Mouse (Mus musculus) forebrain, embryonic 15.5 days (tissue): ENCODE data around the gene Cdyl. TPM values are rescaled to one million over a fixed set of nuclear protein-coding genes. Genes with fewer than 3 reads are reported as not detected.

Experiments
- ATAC-seq: fragments of 200-750 bp; cut with Nextera tagmentation; replicated peaks from 2 replicates; pipeline ENCODE4 v1.8.0; 2017; ENCODE audit warnings: mild to moderate bottlenecking, moderate TSS enrichment, moderate library complexity
- H3K27ac ChIP-seq: fragments of 300-500 bp; sonication (generic); replicated peaks from 2 replicates; pipeline ENCODE4 v1.5.1; 2015; ENCODE audit warnings: mild to moderate bottlenecking, inconsistent platforms
- H3K27me3 ChIP-seq: fragments of 300-500 bp; sonication (generic); 2 replicates; pipeline ENCODE4 v1.6.1; 2015; ENCODE audit warnings: inconsistent platforms
- H3K36me3 ChIP-seq: fragments of 300-500 bp; sonication (generic); 2 replicates; pipeline ENCODE4 v1.6.1; 2015; ENCODE audit warnings: mild to moderate bottlenecking, inconsistent platforms
- H3K4me1 ChIP-seq: fragments of 300-500 bp; sonication (generic); 2 replicates; pipeline ENCODE4 v1.6.1; 2015; ENCODE audit warnings: inconsistent platforms
- H3K4me2 ChIP-seq: fragments of 300-500 bp; sonication (generic); replicated peaks from 2 replicates; pipeline ENCODE4 v1.6.1; 2015; ENCODE audit warnings: mild to moderate bottlenecking, inconsistent platforms
- H3K4me3 ChIP-seq: fragments of 300-500 bp; sonication (generic); 2 replicates; pipeline ENCODE4 v1.5.1; 2015; ENCODE audit warnings: mild to moderate bottlenecking, inconsistent platforms
- H3K9ac ChIP-seq: fragments of 300-500 bp; sonication (generic); replicated peaks from 2 replicates; pipeline ENCODE4 v1.6.1; 2015; ENCODE audit warnings: mild to moderate bottlenecking, inconsistent platforms
- H3K9me3 ChIP-seq: fragments of 300-500 bp; sonication (generic); 2 replicates; pipeline ENCODE4 v1.6.1; 2016; ENCODE audit warnings: inconsistent platforms
- WGBS: fragments of 180-500 bp; shearing (Covaris S2); methylation state at CpG from one replicate; pipeline ENCODE4 v1.1.7; 2015; ENCODE audit warnings: mixed read lengths; 5-methylcytosine and 5-hydroxymethylcytosine counted together
- polyA plus RNA-seq: library from polyadenylated mRNA; unstranded; fragments of >200 nt; fragmentation: Nextera tagmentation; extraction: Ambion mirVana; gene quantifications from 2 replicates; pipeline ENCODE4 v1.2.1, GENCODE M21; 2015

The Cdyl gene
- 4.1 and 5.2 TPM in 2 replicates for polyA plus RNA-seq

GRCm38 (mm10) chr13:35659406-35659985, at the start of gene Cdyl:
TSS of gene Cdyl (plus strand) at chr13:35659833.
- no peak within 1 kb of the TSS for H3K4me3 ChIP-seq
- no peaks in the 10 kb centered on the region for H3K36me3 ChIP-seq
- ATAC-seq = no peak
- no peak within 1 kb of the TSS for H3K4me2 ChIP-seq
- H3K9me3 ChIP-seq = no peaks in the 10 kb centered on the region
- H3K27me3 ChIP-seq = no peaks in the 10 kb centered on the region
- no peak within 1 kb of the TSS for H3K9ac ChIP-seq
- no peak within 1 kb of the TSS for H3K27ac ChIP-seq
- 75% methylated on average over 4 of the region's 4 CpGs for WGBS
- H3K4me1 ChIP-seq = no peaks in the 10 kb centered on the region

- Histone ChIP-seq H3K9ac (no peak overlapping the region), H3K36me3 (no peaks in the 10 kb centered on the region), H3K9me3 (no peaks in the 10 kb centered on the region), H3K27me3 (no peaks in the 10 kb centered on the region), H3K4me1 (no peaks in the 10 kb centered on the region), H3K4me2 (no peak overlapping the region), H3K27ac (no peak overlapping the region), H3K4me3 (no peak overlapping the region)
- ATAC-seq = no peak
Measured at GRCm38 (mm10) chr13:35610718-35611117, 48.9 kb upstream of the Cdyl start.

- no peaks in the 10 kb centered on the region for H3K36me3 ChIP-seq
- 93% methylated on average over 1 of the region's 1 CpGs for WGBS
- no peak overlapping the region for H3K4me2 ChIP-seq
- H3K27me3 ChIP-seq = no peaks in the 10 kb centered on the region
- H3K9me3 ChIP-seq = no peaks in the 10 kb centered on the region
- no peak overlapping the region for H3K9ac ChIP-seq
- H3K4me3 ChIP-seq = no peak overlapping the region
- no peaks in the 10 kb centered on the region for H3K4me1 ChIP-seq
- H3K27ac ChIP-seq = no peak overlapping the region
- no peak for ATAC-seq
Measured at GRCm38 (mm10) chr13:35612506-35612905, 47.1 kb upstream of the Cdyl start.

- Histone ChIP-seq H3K4me1 (no peaks in the 10 kb centered on the region), H3K27ac (no peak overlapping the region), H3K9ac (no peak overlapping the region), H3K9me3 (no peaks in the 10 kb centered on the region), H3K4me3 (no peak overlapping the region), H3K4me2 (no peak overlapping the region), H3K27me3 (no peaks in the 10 kb centered on the region), H3K36me3 (no peaks in the 10 kb centered on the region)
- ATAC-seq = no peak
- WGBS = 75% methylated on average over 4 of the region's 4 CpGs
Measured at GRCm38 (mm10) chr13:35614832-35615479, 44.7 kb upstream of the Cdyl start.

GRCm38 (mm10) chr13:35616524-35617099, 43.0 kb upstream of the Cdyl start:
- H3K9ac ChIP-seq = no peak overlapping the region
- no peaks in the 10 kb centered on the region for H3K4me1 ChIP-seq
- H3K36me3 ChIP-seq = no peaks in the 10 kb centered on the region
- no peaks in the 10 kb centered on the region for H3K27me3 ChIP-seq
- H3K9me3 ChIP-seq = no peaks in the 10 kb centered on the region
- H3K4me2 ChIP-seq = no peak overlapping the region
- no peak for ATAC-seq
- WGBS = 89% methylated on average over 4 of the region's 4 CpGs
- no peak overlapping the region for H3K4me3 ChIP-seq
- no peak overlapping the region for H3K27ac ChIP-seq

GRCm38 (mm10) chr13:35619356-35619755, 40.3 kb upstream of the Cdyl start:
- 87% methylated on average over 2 of the region's 2 CpGs for WGBS

GRCm38 (mm10) chr13:35620756-35621155, 38.9 kb upstream of the Cdyl start:
- ATAC-seq = no peak
- WGBS = 72% methylated on average over 1 of the region's 1 CpGs
- no peaks in the 10 kb centered on the region for H3K9me3 ChIP-seq
- no peak overlapping the region for H3K4me2 ChIP-seq
- no peaks in the 10 kb centered on the region for H3K4me1 ChIP-seq
- H3K36me3 ChIP-seq = no peaks in the 10 kb centered on the region
- no peaks in the 10 kb centered on the region for H3K27me3 ChIP-seq
- H3K27ac ChIP-seq = no peak overlapping the region
- H3K4me3 ChIP-seq = no peak overlapping the region
- no peak overlapping the region for H3K9ac ChIP-seq

More at GRCm38 (mm10) chr13:35619356-35619755, 40.3 kb upstream of the Cdyl start:
- H3K27me3 ChIP-seq = no peaks in the 10 kb centered on the region
- no peaks in the 10 kb centered on the region for H3K9me3 ChIP-seq
- H3K27ac ChIP-seq = no peak overlapping the region
- no peak for ATAC-seq
- no peak overlapping the region for H3K9ac ChIP-seq
- H3K4me3 ChIP-seq = no peak overlapping the region
- H3K36me3 ChIP-seq = no peaks in the 10 kb centered on the region
- no peak overlapping the region for H3K4me2 ChIP-seq
- no peaks in the 10 kb centered on the region for H3K4me1 ChIP-seq

GRCm38 (mm10) chr13:35624831-35625230, 34.8 kb upstream of the Cdyl start:
- no peaks in the 10 kb centered on the region for H3K27me3 ChIP-seq
- no peak for ATAC-seq
- H3K9ac ChIP-seq = no peak overlapping the region
- no peaks in the 10 kb centered on the region for H3K36me3 ChIP-seq
- no peak overlapping the region for H3K4me2 ChIP-seq
- H3K9me3 ChIP-seq = no peaks in the 10 kb centered on the region
- H3K27ac ChIP-seq = no peak overlapping the region
- WGBS = 89% methylated on average over 3 of the region's 3 CpGs
- no peaks in the 10 kb centered on the region for H3K4me1 ChIP-seq
- no peak overlapping the region for H3K4me3 ChIP-seq

GRCm38 (mm10) chr13:35625556-35625955, 34.1 kb upstream of the Cdyl start:
- no peak overlapping the region for H3K9ac ChIP-seq
- WGBS = 66% methylated on average over 3 of the region's 3 CpGs
- H3K4me3 ChIP-seq = no peak overlapping the region
- no peaks in the 10 kb centered on the region for H3K27me3 ChIP-seq
- no peaks in the 10 kb centered on the region for H3K4me1 ChIP-seq
- H3K36me3 ChIP-seq = no peaks in the 10 kb centered on the region
- no peak overlapping the region for H3K4me2 ChIP-seq
- H3K9me3 ChIP-seq = no peaks in the 10 kb centered on the region
- no peak overlapping the region for H3K27ac ChIP-seq
- ATAC-seq = no peak

- Histone ChIP-seq H3K27ac (no peak overlapping the region), H3K4me2 (no peak overlapping the region), H3K4me3 (no peak overlapping the region), H3K27me3 (no peaks in the 10 kb centered on the region), H3K4me1 (no peaks in the 10 kb centered on the region), H3K9ac (no peak overlapping the region), H3K9me3 (no peaks in the 10 kb centered on the region), H3K36me3 (no peaks in the 10 kb centered on the region)
- ATAC-seq = no peak
- WGBS = 87% methylated on average over 1 of the region's 1 CpGs
Measured at GRCm38 (mm10) chr13:35627319-35627718, 32.3 kb upstream of the Cdyl start.

- no peak for ATAC-seq
- Histone ChIP-seq H3K27me3 (no peaks in the 10 kb centered on the region), H3K4me2 (no peak overlapping the region), H3K27ac (no peak overlapping the region), H3K9me3 (no peaks in the 10 kb centered on the region), H3K4me1 (no peaks in the 10 kb centered on the region), H3K4me3 (no peak overlapping the region), H3K36me3 (no peaks in the 10 kb centered on the region), H3K9ac (no peak overlapping the region)
- 92% methylated on average over 1 of the region's 1 CpGs for WGBS
Measured at GRCm38 (mm10) chr13:35647132-35647823, 12.4 kb upstream of the Cdyl start.

GRCm38 (mm10) chr13:35650284-35650872, 9.3 kb upstream of the Cdyl start:
- no peak overlapping the region for H3K4me2 ChIP-seq
- H3K4me3 ChIP-seq = no peak overlapping the region
- no peaks in the 10 kb centered on the region for H3K9me3 ChIP-seq
- H3K4me1 ChIP-seq = no peaks in the 10 kb centered on the region
- no peaks in the 10 kb centered on the region for H3K36me3 ChIP-seq
- WGBS = 83% methylated on average over 11 of the region's 11 CpGs
- no peaks in the 10 kb centered on the region for H3K27me3 ChIP-seq
- H3K9ac ChIP-seq = no peak overlapping the region
- H3K27ac ChIP-seq = no peak overlapping the region
- no peak for ATAC-seq
